Mouse (Mus musculus): Measurements from ENCODE around the gene Phtf1.

The Phtf1 gene

GRCm38 (mm10) chr3:103967861-103968691, at the start of gene Phtf1:
Gene Phtf1 (plus strand): TSS chr3:103968110.
- DNase-seq, result peak; percentile 92

- no peak for DNase-seq
These were observed 47.8 kb upstream of the Phtf1 start for GRCm38 (mm10) chr3:103920094-103920493.

GRCm38 (mm10) chr3:103925302-103925701, 42.6 kb upstream of the Phtf1 start:
- DNase-seq, result no peak

- peak; percentile 17 for DNase-seq
These were observed 40.4 kb upstream of the Phtf1 start for GRCm38 (mm10) chr3:103927511-103927910.

GRCm38 (mm10) chr3:103944794-103945562, 22.9 kb upstream of the Phtf1 start:
- no peak for DNase-seq

- DNase-seq, result no peak
These were observed 19.2 kb upstream of the Phtf1 start for GRCm38 (mm10) chr3:103948666-103949065.

- no peak for DNase-seq
These were observed 7.3 kb upstream of the Phtf1 start for GRCm38 (mm10) chr3:103960622-103961021.

- DNase-seq, result no peak
These were observed 679 bp upstream of the Phtf1 start for GRCm38 (mm10) chr3:103967231-103967630.

- no peak for DNase-seq
These were observed 791 bp downstream of the Phtf1 start for GRCm38 (mm10) chr3:103968701-103969100.

- DNase-seq, result no peak
These were observed 3.2 kb downstream of the Phtf1 start for GRCm38 (mm10) chr3:103971157-103971556.

GRCm38 (mm10) chr3:103984556-103984955, 16.6 kb downstream of the Phtf1 start:
- no peak for DNase-seq

- no peak for DNase-seq
These were observed 17.3 kb downstream of the Phtf1 start for GRCm38 (mm10) chr3:103985194-103985593.

GRCm38 (mm10) chr3:103987831-103988432, 20.0 kb downstream of the Phtf1 start:
- no peak for DNase-seq

GRCm38 (mm10) chr3:103989352-103989751, 21.4 kb downstream of the Phtf1 start:
- no peak for DNase-seq

- no peak for DNase-seq
These were observed 23.4 kb downstream of the Phtf1 start for GRCm38 (mm10) chr3:103991271-103991670.

- DNase-seq, result no peak
These were observed 30.8 kb downstream of the Phtf1 start for GRCm38 (mm10) chr3:103998724-103999123.

GRCm38 (mm10) chr3:104006896-104007466, 39.1 kb downstream of the Phtf1 start:
- DNase-seq, result no peak

- peak; percentile 50 for DNase-seq
These were observed 39.6 kb downstream of the Phtf1 start for GRCm38 (mm10) chr3:104007479-104007878.

GRCm38 (mm10) chr3:104009924-104010662, 42.2 kb downstream of the Phtf1 start:
- DNase-seq, result no peak

- DNase-seq, result no peak
These were observed 44.1 kb downstream of the Phtf1 start for GRCm38 (mm10) chr3:104011972-104012371.

- no peak for DNase-seq
These were observed 50.0 kb downstream of the Phtf1 start for GRCm38 (mm10) chr3:104017931-104018330.

- no peak for DNase-seq
These were observed 51.5 kb downstream of the Phtf1 start for GRCm38 (mm10) chr3:104019453-104019852.

Measured in kidney, postnatal 14 days (tissue).